Mouse (Mus musculus) heart, embryonic 13.5 days (tissue): ENCODE data around the gene Smurf2. TPM values are rescaled to one million over a fixed set of nuclear protein-coding genes. Genes with fewer than 3 reads are reported as not detected.

Experiments used
- ATAC-seq: fragments of 200-750 bp; cut with Nextera tagmentation; 2 replicates; pipeline ENCODE4 v1.8.0; 2017; ENCODE audit warnings: moderate TSS enrichment; ENCODE audit not compliant: insufficient number of reproducible peaks, low FRiP score, low TSS enrichment; ENCODE audit errors: extremely low read depth
- H3K27ac ChIP-seq: fragments of 300-500 bp; sonication (generic); replicated peaks from 2 replicates; pipeline ENCODE4 v1.5.1; 2015; ENCODE audit warnings: moderate library complexity, mild to moderate bottlenecking, inconsistent platforms
- H3K27me3 ChIP-seq: fragments of 300-500 bp; sonication (generic); replicated peaks from 2 replicates; pipeline ENCODE4 v1.6.1; 2015; ENCODE audit warnings: mild to moderate bottlenecking, inconsistent platforms
- H3K36me3 ChIP-seq: fragments of 300-500 bp; sonication (generic); 2 replicates; pipeline ENCODE4 v1.6.1; 2015; ENCODE audit warnings: mild to moderate bottlenecking, inconsistent platforms
- H3K4me1 ChIP-seq: fragments of 300-500 bp; sonication (generic); 2 replicates; pipeline ENCODE4 v1.6.1; 2015; ENCODE audit warnings: inconsistent platforms
- H3K4me2 ChIP-seq: fragments of 300-500 bp; sonication (generic); 2 replicates; pipeline ENCODE4 v1.6.1; 2015; ENCODE audit warnings: inconsistent platforms, mild to moderate bottlenecking, moderate library complexity
- H3K4me3 ChIP-seq: fragments of 300-500 bp; sonication (generic); 2 replicates; pipeline ENCODE4 v1.5.1; 2015; ENCODE audit warnings: moderate library complexity, mild to moderate bottlenecking, inconsistent platforms
- H3K9ac ChIP-seq: fragments of 300-500 bp; sonication (generic); 2 replicates; pipeline ENCODE4 v1.6.1; 2015; ENCODE audit warnings: inconsistent platforms, mild to moderate bottlenecking, moderate library complexity
- H3K9me3 ChIP-seq: fragments of 300-500 bp; sonication (generic); 2 replicates; pipeline ENCODE4 v1.6.1; 2016; ENCODE audit warnings: inconsistent platforms
- WGBS: fragments of 180-500 bp; shearing (Covaris S2); methylation state at CpG from one replicate; pipeline ENCODE4 v1.1.7; 2015; ENCODE audit warnings: mixed read lengths; 5-methylcytosine and 5-hydroxymethylcytosine counted together
- polyA plus RNA-seq: library from polyadenylated mRNA; unstranded; fragments of >200 nt; fragmentation: Nextera tagmentation; extraction: Ambion mirVana; gene quantifications from 2 replicates; pipeline ENCODE4 v1.2.1, GENCODE M21; 2015

The Smurf2 gene
- polyA plus RNA-seq, 1 experiment from 2014 or later = 9.7 TPM

DNA sequence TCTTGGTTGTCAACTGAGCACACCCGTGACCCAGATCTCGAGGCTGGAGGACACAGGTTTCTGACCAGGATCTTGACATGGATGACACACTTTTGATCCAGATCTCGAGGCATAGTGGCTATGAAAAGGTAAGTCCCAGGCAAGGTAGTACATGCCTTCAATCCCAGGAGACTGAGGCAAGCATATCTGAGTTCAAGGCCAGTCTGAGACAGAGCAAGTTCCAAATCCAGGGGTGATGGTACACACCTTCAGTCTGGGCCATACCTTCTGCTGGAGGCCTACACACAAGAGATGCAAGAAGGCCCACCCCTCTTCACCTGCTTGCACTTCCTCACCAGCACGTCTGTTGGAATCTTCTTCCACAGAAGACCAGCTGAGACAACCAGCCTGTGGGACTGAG, 14.8 kb downstream of the Smurf2 start:
- no peak overlapping the region for H3K4me3 ChIP-seq
- H3K36me3 ChIP-seq = peaks cover 7% of the 10 kb centered on the region
- H3K27ac ChIP-seq = no peak overlapping the region
- H3K9me3 ChIP-seq = no peaks in the 10 kb centered on the region
- ATAC-seq = no peak
- H3K4me2 ChIP-seq = no peak overlapping the region
- H3K4me1 ChIP-seq = peaks cover 15% of the 10 kb centered on the region
- 81% methylated on average over 4 of the region's 4 CpGs for WGBS
- no peak overlapping the region for H3K9ac ChIP-seq
- H3K27me3 ChIP-seq = no peaks in the 10 kb centered on the region

DNA sequence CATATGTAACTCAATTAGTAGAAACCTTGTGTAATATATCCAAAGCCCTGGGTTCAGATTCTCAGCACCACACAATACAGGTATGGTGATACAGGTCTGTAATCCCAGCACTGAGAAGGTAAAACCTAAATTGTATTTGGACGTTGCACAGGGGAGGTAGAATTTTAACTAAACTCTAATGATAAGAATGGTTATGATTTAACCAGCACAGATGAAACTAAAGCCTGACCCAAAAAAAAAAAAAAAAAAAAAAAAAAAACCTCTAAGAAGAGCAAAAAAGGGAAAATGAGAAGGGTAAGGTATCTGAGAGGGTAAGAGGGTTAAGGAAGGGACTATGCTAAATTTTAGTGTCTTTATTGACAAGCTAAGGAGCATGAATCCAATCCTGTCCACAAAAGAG, 20.7 kb downstream of the Smurf2 start:
- ATAC-seq = no peak
- Histone ChIP-seq H3K9me3 (no peaks in the 10 kb centered on the region), H3K9ac (no peak overlapping the region), H3K27ac (no peak overlapping the region), H3K4me2 (no peak overlapping the region), H3K36me3 (no peaks in the 10 kb centered on the region; the same call in 1 of the 2 replicates), H3K4me1 (peaks cover 20% of the 10 kb centered on the region), H3K4me3 (no peak overlapping the region), H3K27me3 (no peaks in the 10 kb centered on the region)
- WGBS = 86% methylated on average over 1 of the region's 1 CpGs

DNA sequence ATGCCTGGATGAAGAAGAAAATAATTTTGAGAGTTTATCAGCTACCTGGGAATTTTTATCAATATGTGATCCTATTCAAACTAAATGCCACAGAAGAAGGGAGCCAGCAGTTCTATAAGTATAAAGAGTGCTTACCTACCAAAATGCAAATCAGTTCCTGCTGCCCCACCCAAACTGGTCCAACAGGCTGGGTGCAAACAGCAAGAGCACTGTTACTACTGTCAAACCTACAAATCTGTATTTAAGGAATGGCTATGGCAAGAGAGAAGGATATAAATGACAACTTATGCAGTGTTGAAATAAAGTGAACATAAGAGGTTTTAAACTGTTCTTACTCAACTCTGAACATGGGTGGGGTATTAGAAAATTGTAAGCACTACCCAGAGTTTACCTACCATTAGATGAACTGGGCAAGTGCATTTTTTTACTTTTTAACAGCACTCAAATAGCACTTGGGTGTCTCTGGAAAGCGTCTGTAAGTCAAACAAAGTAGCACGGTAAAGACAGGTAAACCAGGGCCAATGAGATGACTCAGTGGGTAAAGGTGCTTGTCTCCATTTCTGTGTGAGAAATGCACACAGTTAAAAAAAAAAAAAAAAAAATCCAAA, 23.9 kb downstream of the Smurf2 start:
- Histone ChIP-seq H3K4me3 (no peak overlapping the region), H3K27ac (no peak overlapping the region), H3K9ac (no peak overlapping the region), H3K4me1 (0 out of 2 replicates have a peak, but pooled peaks cover 13% of the 10 kb centered on the region), H3K4me2 (no peak overlapping the region), H3K27me3 (no peaks in the 10 kb centered on the region), H3K9me3 (no peaks in the 10 kb centered on the region), H3K36me3 (no peaks in the 10 kb centered on the region; the same call in 1 of the 2 replicates)
- 71% methylated on average over 2 of the region's 2 CpGs for WGBS
- ATAC-seq = no peak

DNA sequence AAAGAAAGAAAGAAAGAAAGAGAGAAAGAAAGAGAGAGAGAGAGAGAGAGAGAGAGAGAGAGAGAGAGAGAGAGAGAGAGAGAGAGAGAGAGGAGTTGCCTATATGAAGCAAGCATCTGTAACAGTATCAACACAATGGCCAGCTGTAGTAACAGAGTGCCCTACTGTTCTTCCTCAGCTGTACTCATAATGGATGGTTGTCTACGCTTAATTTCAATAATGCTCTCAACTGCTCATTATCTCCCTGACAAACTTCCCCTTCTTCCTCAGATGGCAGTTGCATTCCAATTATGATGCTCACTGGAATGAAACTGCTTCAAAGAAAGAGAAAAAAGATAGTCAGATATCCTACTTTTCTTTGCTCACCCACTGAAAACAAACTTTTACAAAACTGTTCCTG, 36.9 kb downstream of the Smurf2 start:
- H3K4me2 ChIP-seq = no peak overlapping the region
- ATAC-seq = no peak
- H3K27me3 ChIP-seq = no peaks in the 10 kb centered on the region
- no peak overlapping the region for H3K27ac ChIP-seq
- peaks cover 37% of the 10 kb centered on the region for H3K4me1 ChIP-seq
- H3K9ac ChIP-seq = no peak overlapping the region
- WGBS = 86% methylated on average over 1 of the region's 1 CpGs
- no peaks in the 10 kb centered on the region for H3K36me3 ChIP-seq
- no peak overlapping the region for H3K4me3 ChIP-seq
- no peaks in the 10 kb centered on the region for H3K9me3 ChIP-seq

DNA sequence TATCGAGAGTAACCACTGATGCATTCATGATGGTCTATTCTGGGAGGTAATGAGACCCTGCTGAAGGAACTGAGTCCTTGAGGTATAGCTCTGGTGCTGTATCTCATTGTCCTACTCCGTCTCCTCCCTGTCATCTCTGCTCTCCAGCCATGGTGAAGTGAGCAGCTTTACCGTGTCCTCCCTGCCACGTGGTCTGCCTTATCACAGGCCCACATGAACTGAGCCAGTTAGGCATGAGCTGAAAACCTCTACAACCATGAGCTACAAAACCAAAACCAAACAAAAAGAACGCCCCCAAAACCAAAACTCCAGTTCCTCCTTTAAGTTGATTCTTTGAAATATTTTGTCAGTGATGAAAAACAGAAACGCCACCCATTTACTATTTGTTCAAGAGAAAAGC, 47.9 kb downstream of the Smurf2 start:
- 70% methylated on average over 6 of the region's 6 CpGs for WGBS
- ATAC-seq = no peak
- peaks cover 21% of the 10 kb centered on the region for H3K4me1 ChIP-seq
- H3K27ac ChIP-seq = no peak overlapping the region
- peaks cover 23% of the 10 kb centered on the region for H3K36me3 ChIP-seq
- no peak overlapping the region for H3K4me3 ChIP-seq
- no peak overlapping the region for H3K9ac ChIP-seq
- H3K27me3 ChIP-seq = no peaks in the 10 kb centered on the region
- H3K4me2 ChIP-seq = no peak overlapping the region
- H3K9me3 ChIP-seq = no peaks in the 10 kb centered on the region

DNA sequence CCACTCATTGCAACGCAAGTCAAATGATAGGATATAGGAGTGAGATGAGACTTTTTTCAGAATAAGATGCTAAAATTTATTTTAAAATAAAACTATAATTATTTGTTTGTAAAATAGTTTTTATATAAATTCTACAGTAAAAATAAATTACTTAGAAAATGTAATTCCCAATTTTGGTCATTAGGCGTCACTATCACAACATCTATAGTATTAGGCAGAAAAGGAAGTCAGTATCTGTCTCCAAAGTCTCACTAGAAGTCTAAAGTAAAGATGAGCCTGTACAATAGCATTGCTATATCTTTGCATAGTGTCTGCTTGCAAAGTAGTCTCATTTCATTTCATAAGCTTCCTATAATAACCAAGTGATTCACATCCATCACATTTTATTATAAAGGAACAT, 69.1 kb downstream of the Smurf2 start:
- H3K4me3 ChIP-seq = no peak overlapping the region
- H3K36me3 ChIP-seq = peaks cover 76% of the 10 kb centered on the region
- no peak overlapping the region for H3K9ac ChIP-seq
- H3K4me1 ChIP-seq = no peaks in the 10 kb centered on the region
- H3K9me3 ChIP-seq = no peaks in the 10 kb centered on the region
- no peak overlapping the region for H3K4me2 ChIP-seq
- H3K27me3 ChIP-seq = no peaks in the 10 kb centered on the region
- no peak for ATAC-seq
- 49% methylated on average over 2 of the region's 2 CpGs for WGBS
- no peak overlapping the region for H3K27ac ChIP-seq

DNA sequence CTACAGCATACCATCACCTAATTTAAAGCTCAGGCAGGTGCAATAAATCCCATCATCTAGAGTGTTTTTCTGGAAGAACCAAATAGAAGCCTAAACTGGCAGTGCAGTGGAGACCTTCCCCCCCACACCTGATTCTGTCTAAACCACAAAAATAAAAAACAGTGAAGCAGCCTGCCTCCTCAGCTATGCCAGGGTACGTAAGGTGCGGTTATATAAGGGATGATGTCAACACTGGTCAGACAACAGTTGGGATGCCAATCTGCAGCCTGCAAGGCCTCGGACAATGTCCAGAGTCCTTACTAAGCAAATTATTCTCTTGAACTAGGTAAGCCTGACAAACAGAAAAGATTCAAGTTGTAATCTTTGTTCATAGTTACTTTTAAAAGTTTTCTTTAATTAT, 78.5 kb downstream of the Smurf2 start:
- Histone ChIP-seq H3K4me3 (no peak overlapping the region), H3K9ac (no peak overlapping the region), H3K4me1 (no peaks in the 10 kb centered on the region), H3K27me3 (no peaks in the 10 kb centered on the region), H3K9me3 (no peaks in the 10 kb centered on the region), H3K4me2 (no peak overlapping the region), H3K36me3 (peaks cover 79% of the 10 kb centered on the region), H3K27ac (no peak overlapping the region)
- no peak for ATAC-seq
- 89% methylated on average over 3 of the region's 3 CpGs for WGBS

DNA sequence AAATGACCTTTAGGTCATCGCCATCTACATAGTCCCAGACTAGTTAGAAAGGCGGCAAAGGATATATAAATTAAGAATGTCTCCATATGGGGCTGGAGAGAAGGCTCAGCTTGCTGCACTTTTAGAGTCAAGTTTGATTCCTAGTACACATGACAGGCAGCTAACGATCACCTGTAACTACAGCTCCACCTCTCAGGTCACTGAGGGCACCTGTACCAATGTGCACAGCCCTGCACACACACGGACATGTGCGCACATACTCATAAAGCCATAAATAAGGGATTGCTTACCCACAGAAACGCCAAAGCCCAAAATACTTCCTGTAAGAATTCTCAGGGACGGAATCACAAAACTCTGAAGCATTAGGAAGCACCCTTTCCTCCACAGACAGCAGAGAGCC, 92.4 kb downstream of the Smurf2 start:
- Histone ChIP-seq H3K27ac (no peak overlapping the region), H3K4me3 (no peak overlapping the region), H3K9me3 (no peaks in the 10 kb centered on the region), H3K36me3 (peaks cover 88% of the 10 kb centered on the region), H3K4me1 (peaks cover 9% of the 10 kb centered on the region), H3K4me2 (no peak overlapping the region), H3K27me3 (no peaks in the 10 kb centered on the region), H3K9ac (no peak overlapping the region)
- 92% methylated on average over 7 of the region's 7 CpGs for WGBS
- no peak for ATAC-seq

DNA sequence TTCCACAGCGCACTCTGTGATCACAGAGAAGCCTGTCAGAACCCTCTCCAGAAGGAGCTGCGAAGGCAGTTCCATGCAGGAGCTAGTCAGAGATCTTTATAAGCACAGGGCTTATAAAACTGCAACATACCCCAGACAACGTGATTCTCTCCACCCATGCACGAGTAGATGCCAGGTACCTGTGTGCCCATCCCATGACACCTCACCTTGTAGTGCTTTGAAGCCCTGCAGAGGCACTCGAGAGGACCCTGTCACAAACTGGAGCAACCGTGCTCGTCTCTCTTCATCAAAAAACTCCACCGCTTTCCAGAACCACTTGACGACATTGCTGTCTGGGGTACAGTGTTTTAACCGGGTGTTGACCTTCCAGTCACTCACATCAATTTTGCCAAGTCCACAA, 96.1 kb downstream of the Smurf2 start:
- Histone ChIP-seq H3K27me3 (no peaks in the 10 kb centered on the region), H3K9ac (no peak overlapping the region), H3K9me3 (no peaks in the 10 kb centered on the region), H3K36me3 (peaks cover 87% of the 10 kb centered on the region), H3K27ac (no peak overlapping the region), H3K4me3 (no peak overlapping the region), H3K4me2 (no peak overlapping the region), H3K4me1 (peaks cover 25% of the 10 kb centered on the region)
- WGBS = 80% methylated on average over 10 of the region's 10 CpGs
- no peak for ATAC-seq

DNA sequence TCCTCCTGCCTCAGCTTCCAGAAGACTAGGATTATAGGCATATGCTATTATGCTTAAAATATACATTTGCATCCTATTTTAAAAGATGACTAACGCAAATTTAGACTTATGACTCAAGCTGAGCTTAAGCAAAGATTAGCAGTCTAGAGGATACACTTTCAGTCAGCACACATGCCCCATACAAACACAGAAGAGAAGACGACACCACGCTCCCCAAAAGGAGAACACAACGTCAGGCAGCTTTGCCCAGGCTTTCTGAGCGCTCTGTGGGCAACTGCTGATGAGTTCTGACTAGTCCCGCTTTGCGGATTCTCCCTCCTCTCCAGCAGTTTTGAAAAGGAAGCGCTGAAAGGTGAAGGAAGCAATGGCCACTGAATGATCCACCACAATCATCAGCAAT, 96.8 kb downstream of the Smurf2 start:
- Histone ChIP-seq H3K4me1 (peaks cover 32% of the 10 kb centered on the region), H3K27me3 (no peaks in the 10 kb centered on the region), H3K4me3 (no peak overlapping the region), H3K9ac (no peak overlapping the region), H3K9me3 (no peaks in the 10 kb centered on the region), H3K36me3 (peaks cover 88% of the 10 kb centered on the region), H3K4me2 (no peak overlapping the region), H3K27ac (no peak overlapping the region)
- WGBS = 92% methylated on average over 8 of the region's 8 CpGs
- no peak for ATAC-seq

DNA sequence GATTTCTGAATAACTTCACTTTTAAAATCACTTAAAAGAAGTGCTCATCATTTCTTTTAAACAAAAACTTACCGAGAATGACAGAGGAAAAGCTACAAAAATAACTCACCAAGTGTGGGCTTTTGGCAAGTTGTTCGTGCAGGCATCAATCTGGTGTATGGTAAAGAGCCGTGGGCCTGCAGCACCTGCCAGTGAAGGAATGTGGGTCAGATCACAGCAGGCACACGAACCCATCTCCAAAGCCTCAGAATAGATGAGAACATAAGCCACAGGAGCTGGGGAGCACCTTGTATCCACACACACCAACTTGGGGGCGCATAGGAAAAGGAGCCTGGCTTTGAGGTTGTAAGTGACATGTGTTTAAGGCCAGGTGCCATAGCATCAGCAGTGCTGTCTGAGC, 97.6 kb downstream of the Smurf2 start:
- no peaks in the 10 kb centered on the region for H3K9me3 ChIP-seq
- ATAC-seq = no peak
- H3K4me2 ChIP-seq = no peak overlapping the region
- H3K4me1 ChIP-seq = peaks cover 40% of the 10 kb centered on the region
- H3K27ac ChIP-seq = no peak overlapping the region
- no peak overlapping the region for H3K9ac ChIP-seq
- H3K36me3 ChIP-seq = peaks cover 84% of the 10 kb centered on the region
- WGBS = 80% methylated on average over 5 of the region's 5 CpGs
- H3K4me3 ChIP-seq = no peak overlapping the region
- no peaks in the 10 kb centered on the region for H3K27me3 ChIP-seq

DNA sequence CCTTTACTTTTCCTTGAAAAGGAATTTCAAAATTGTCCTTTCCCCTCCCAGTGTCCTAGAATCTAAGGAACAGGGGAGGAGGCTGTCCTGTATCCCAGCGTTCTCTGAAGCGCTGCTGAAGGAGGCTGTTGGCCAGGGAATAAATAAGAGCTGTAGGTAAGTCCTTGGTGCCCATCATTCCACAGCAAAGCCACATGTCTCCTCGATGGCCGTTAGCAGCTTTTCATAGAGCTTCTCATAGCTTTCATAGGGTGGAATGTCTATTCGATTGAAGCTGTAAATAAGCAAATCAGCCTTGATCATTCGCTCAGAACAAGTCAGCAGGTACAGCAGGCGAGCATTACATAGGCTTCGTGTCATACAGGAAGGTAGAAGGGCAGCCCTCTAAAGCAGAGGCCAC, 98.0 kb downstream of the Smurf2 start:
- Histone ChIP-seq H3K4me3 (no peak overlapping the region), H3K9ac (no peak overlapping the region), H3K9me3 (no peaks in the 10 kb centered on the region), H3K27me3 (no peaks in the 10 kb centered on the region), H3K27ac (no peak overlapping the region), H3K4me1 (peaks cover 44% of the 10 kb centered on the region), H3K4me2 (no peak overlapping the region), H3K36me3 (peaks cover 82% of the 10 kb centered on the region)
- 82% methylated on average over 8 of the region's 8 CpGs for WGBS
- no peak for ATAC-seq
